Mouse (Mus musculus) ES-Bruce4 (cell line): Measurements from ENCODE around the gene Retreg3.

Experiments
- CTCF ChIP-seq: IDR thresholded peaks from one replicate; pipeline ENCODE4 v1.8.1; 2011; ENCODE audit warnings: low read depth, low read length
- POLR2A ChIP-seq: IDR thresholded peaks from one replicate; pipeline ENCODE4 v1.8.1; 2011; ENCODE audit warnings: low read length; ENCODE audit not compliant: insufficient read depth

GRCm38 (mm10) chr11:101057860-101058259, 61.8 kb downstream of the Retreg3 start:
- TF ChIP-seq CTCF, result peak; percentile 71
- TF ChIP-seq POLR2A, result no peak
